Mouse (Mus musculus): ENCODE measurements around the gene Rnaseh2b. TPM values are rescaled to one million over a fixed set of nuclear protein-coding genes. Genes with fewer than 3 reads are reported as not detected.
A peak's percentile ranks its signal among the peaks of the same experiment; 100 is the strongest.

The Rnaseh2b gene
- total RNA-seq, 1 experiment from 2014 or later, result 70.7 TPM

DNA sequence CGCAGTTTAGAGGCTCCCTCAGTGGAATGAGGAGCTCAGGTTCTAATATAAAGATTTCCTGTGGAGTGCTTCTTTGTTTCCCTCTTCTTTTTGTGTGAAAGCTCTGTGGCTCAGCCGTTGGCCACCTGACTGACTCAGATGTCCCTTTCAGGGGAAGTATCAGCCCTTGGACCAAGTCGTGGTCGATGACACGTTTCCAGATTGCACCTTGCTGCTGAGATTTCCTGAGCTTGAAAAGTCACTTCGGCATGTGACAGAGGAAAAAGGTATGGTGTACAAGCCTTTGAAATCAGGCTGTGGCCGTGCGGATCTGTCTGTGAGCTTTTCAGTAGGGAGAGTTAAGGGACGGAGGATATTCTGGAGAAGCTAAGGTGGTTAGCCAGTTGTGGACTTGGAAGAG, 61.0 kb downstream of the Rnaseh2b start:
- no peak for ATAC-seq (replicated peaks; ENCODE audit: low read depth, poor library complexity, severe bottlenecking)

DNA sequence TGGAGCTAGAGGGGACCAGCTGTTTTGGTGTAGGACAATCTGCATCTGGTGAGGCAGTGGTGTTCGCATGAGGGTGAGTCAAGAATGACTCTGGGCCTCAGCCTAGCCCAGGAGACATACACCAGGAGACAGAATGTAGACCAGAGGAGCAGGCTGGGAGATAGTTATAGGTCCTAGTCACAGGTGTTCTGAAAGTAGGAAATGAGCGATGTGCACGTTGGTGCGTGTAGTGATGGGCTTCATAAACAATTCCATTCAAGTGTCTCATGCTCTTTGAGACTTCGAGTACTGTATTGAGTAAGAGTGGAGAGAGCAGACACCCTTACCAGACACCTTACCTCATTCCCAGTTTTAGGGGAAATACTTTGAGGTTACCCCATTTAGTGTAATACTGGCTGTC, 61.4 kb downstream of the Rnaseh2b start:
- no peak for ATAC-seq (replicated peaks; ENCODE audit: low read depth, poor library complexity, severe bottlenecking)

DNA sequence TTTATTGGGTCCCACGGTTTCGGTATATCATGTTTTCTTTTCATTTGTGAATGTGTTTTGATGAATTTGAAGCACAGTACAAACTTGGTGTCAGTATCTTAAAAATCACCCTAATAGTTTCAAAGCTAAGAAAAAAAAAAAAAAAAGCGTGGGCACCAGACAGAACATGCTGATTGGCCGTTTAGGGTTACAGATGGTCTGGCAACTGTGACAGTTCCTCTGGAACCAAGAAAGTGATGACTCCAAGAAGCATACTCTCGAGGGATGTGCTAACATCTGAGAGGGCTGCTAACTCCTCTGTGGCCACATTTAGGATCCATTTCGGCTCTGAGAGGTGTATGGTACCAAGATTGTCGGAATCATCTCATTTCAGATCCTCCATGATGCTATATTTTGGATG, 62.8 kb downstream of the Rnaseh2b start:
- no peak for ATAC-seq (replicated peaks; ENCODE audit: low read depth, poor library complexity, severe bottlenecking)

DNA sequence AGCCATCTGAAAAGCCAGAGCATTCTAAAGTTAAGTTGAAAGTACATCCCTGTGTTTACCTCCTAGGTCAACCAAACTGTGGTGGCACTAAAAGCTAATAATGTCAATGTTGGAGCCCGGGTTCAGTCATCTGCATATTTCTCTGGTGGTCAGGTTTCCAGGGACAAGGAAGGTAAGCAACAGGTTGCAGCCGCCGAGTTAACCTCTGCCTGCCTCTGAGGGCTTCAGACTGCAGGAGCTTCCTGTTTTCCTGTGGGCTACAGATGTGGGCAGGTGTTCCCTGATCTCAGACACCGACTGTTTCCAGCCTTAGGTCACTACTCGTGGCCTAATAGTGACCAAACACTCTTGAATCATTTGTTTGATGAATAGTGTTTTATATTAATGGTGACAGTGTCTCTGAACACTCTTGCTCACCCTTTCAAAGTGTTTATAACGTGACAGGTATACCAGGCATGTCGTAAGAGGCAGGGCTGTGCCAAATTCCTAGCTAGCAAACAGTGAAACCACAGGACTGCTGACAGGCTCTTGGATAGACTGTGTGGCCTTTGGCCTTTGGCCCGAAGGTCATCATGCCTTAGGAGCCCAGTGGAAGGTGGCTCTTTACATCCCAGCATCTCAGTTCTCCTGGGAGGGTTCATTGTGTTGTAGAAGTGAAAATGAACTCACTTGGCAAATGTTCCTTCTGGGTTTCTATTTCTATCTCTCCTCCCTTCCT, 69.0 kb downstream of the Rnaseh2b start:
- ATAC-seq (replicated peaks; ENCODE audit: low read depth, poor library complexity, severe bottlenecking), result no peak

DNA sequence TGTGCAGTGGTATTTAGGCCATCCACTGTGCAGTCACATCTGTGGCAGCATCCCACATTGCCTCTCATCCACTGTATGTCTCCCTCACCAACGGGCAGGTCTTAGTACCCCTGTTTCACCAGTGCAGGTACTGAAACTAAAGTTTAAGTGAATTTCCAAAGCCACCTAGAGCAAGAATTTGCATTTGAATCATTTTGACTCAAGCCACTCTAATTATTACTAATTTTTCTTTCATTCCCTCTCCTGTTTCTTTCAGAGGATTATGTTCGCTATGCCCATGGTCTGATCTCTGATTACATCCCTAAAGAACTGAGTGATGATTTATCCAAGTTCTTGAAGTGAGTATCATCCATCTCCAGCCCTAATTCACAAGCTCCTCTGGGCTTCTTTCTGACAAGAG, 71.4 kb downstream of the Rnaseh2b start:
- no peak for ATAC-seq (replicated peaks; ENCODE audit: low read depth, poor library complexity, severe bottlenecking)

DNA sequence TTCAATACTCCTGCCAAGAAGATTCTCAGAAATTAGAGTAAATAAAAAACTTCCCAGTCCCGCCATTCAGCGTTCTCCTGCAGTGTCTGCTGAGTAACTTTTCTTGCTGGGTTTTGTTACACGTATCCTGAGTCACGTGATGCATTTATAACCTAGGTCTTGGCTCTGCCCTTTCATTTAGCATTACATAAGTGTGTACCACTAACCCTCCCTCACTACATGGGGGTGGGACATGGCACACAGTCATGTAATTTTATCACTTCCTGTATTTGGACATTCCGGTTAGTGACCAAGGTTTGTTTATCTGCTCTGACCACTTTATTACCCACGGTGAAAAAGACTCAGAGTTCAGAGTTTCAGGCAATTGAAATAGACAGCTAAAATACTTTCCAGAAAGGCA, 78.4 kb downstream of the Rnaseh2b start:
- 0 out of 2 replicates have a peak, but pooled peaks have one; percentile 5 for ATAC-seq (replicated peaks; ENCODE audit: low read depth, poor library complexity, severe bottlenecking)

DNA sequence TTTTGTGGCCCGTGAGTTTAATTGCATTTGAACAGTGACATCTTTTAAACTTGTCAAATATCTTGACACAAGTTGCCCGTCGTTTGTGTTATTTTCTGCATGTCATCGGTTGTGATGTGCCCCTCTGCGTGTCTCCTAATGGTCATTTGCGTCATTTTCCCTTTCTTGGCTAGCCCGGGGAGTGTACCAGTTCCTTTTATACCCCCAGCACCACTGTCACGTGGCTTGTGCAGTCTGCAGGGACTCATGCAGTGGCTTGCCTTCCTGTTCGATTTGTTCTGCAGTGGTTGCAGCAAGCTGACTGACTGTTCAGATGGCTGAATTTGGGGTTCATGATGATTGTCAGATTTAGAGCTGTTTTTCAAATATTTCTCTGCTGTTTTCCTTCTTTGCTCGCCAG, 81.6 kb downstream of the Rnaseh2b start:
- ATAC-seq (replicated peaks; ENCODE audit: low read depth, poor library complexity, severe bottlenecking), result no peak

DNA sequence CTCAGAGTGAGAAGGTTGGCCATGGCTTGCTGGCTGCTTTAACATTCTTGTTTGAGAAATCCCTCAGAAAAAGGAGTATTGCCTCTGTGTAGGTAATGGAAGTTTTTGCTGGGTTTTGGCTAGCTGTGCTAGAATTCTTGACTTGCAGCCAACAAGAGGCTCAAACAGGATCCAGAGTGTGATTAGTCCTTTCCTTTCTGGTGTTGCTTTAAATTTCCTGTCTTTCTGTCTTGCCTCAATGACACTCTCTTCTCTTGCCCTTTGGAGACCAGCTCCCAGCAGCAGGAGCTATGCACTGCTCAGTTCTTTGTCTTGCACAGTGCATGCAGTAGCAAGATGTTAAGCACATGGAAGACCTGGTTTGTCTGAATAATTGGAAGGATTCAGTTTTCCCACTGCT, 83.3 kb downstream of the Rnaseh2b start:
- no peak for ATAC-seq (replicated peaks; ENCODE audit: low read depth, poor library complexity, severe bottlenecking)

DNA sequence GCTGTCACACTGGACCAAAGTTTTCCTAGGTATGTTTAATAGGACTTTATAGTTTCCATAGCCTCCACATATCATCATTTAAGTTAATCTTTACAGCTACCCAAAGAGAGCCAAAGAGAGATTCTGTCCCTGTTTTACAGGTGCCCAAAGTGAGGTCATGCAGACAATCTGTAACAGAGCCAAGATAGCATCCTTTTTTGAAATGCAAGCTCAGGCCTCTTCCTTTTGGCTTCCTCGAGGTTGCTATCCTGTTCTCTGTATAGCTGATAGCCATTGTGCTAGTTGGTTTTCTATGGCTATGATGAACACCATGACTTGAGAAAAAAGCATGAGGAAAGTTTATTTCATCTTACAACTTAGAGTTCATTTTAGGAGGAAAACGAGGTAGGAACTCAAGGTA, 83.7 kb downstream of the Rnaseh2b start:
- ATAC-seq (replicated peaks; ENCODE audit: low read depth, poor library complexity, severe bottlenecking), result no peak

DNA sequence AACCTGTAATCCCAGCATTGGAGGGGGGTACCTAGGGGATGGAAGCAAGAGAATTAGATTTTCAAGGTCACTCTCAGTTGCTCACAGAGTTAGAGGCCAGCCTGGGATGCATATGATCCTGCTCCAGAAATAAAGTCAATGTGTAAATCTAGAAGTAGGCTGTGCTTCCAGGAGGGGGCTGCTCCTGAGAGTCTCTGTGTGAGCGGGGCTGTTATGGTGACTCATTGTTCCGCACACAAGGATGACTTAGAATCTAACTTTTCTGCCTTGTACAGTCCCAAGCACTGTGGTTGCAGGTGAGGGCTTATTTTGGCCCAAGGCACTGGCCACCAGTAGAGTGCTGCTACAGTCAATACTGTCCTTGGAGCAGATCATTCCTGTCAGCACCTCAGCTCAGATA, 87.0 kb downstream of the Rnaseh2b start:
- no peak for ATAC-seq (replicated peaks; ENCODE audit: low read depth, poor library complexity, severe bottlenecking)

DNA sequence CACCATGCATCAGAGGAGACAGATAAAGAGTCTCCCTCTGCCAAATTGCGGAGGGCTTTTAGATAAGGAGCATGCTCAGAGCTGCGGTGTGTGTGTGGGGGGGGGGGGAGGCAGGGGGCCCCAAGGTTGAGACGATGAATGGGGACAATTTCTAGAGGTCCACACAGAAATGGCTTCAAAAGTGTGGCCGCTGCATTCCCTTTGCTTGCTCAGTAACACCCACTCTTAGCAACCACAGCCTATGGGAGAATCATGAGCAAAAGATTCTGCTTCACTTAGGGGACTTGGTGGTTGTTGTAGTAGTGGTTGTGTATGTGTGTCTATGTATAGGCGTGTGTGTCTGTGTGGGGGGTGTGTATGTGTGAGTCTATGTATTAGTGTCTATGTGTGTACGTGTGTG, 88.2 kb downstream of the Rnaseh2b start:
- ATAC-seq (replicated peaks; ENCODE audit: low read depth, poor library complexity, severe bottlenecking), result no peak

DNA sequence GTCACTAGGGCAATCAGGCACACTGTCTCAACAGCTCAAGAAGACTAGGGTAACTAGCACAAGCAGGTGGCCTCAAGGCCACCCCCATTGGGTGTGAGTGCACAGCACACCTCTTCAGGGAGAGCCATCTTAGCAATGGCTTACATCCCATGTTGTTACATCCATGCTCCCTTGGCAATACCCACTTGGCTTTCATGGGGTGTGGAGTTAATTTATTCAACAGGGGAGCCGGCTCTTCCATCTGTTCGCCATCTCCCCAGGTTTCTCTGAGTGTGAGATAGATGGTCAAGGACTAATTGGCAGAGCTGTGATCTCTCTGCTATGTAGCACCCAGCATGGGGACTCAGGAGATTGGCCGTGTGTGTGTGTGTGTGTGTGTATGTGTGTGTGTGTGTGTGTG, 90.7 kb downstream of the Rnaseh2b start:
- no peak for ATAC-seq (replicated peaks; ENCODE audit: low read depth, poor library complexity, severe bottlenecking)

DNA sequence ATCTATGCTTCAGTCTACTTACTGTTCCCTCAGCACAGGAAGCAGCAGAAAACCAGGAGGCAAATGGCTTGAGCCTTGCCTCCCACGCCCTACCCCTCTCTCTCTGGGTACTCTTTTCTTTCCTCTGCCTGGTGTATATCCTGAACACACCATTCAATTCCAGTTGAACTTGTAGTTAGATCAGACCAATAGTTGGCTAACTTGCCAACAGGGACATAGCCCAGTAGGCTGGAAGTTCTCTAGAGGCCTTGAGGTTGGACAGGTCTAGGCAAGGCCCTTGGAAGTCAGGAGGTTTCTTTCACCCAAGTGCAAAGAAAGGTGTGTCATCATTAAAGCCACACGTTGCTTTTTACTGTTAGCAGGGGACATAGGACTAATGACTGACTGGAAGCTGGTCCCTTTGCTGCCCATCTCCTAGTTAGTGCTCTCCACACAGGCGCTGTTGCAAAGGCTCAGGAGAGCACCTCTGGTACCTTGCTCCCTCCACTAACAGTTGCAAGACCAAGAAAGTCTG, 91.5 kb downstream of the Rnaseh2b start:
- ATAC-seq (replicated peaks; ENCODE audit: low read depth, poor library complexity, severe bottlenecking), result no peak

DNA sequence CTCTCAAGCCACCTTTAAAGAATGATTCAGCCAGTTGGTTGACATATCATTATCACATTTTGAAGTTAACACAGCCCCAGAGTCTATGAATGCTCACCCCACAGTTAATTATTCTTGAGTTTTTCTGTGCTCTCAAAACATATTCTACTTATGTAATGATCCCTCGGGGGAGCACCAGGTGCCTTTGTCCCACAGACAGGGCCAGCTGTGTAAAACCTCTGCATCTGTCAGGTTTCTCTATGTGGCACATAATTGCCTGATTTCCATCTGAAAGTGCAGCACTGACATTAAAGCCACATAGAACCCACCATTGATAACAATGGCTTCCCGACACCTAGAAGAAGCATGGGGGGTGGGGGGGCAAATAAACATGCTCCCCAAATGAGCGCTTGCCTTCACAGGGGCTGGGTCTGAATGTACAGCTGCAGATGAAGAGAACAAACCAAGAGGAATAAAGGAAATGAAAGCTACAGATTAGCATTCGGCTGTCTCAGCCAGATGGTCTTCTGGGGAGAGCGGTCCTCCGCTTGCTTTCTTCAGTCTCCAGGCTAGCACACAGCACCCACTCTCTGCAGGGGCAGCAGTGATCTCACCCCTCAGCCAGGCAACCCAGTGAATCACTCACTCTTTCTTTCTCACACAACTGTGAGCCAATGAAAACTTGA, 96.8 kb downstream of the Rnaseh2b start:
- no peak for ATAC-seq (replicated peaks; ENCODE audit: low read depth, poor library complexity, severe bottlenecking)

DNA sequence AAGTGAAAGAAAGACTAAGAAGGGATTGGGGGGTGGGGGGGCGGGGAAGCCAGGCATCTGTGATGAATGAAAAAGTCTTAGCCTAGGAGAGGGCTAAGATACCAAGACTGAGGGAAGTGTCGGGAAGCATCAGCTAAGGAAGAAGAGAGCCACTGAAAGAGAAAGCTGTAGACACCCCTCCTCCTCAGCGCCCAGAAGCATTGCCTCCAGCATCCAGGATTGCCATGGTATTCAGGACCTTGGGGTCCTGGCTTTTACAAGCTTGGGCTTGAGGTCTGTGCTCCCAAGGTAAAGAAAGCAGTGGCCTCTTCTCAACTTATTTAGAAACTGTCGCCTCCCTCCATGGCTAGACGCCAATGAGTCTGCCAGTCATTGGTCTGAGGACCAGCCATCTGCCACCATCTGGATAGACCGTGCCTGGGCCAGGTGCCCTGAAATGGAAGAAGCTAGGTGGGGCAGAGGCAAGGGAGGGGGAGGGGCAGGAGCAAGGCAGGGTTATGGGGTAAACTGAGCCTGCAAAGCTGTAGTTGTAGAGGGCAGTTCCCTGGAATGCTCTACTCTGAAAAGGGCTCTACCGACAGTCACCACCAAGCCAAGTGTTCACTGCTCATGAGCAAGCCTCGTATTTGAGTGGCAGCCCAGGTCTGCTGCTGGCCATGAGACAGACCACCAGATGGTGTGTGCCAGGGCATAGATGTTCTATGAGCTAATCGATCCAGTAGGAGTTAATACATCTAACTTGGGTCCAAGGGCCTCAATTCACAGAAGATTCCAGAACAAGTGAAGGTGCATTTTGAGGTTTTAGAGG, 97.5 kb downstream of the Rnaseh2b start:
- ATAC-seq (replicated peaks; ENCODE audit: low read depth, poor library complexity, severe bottlenecking), result no peak

DNA sequence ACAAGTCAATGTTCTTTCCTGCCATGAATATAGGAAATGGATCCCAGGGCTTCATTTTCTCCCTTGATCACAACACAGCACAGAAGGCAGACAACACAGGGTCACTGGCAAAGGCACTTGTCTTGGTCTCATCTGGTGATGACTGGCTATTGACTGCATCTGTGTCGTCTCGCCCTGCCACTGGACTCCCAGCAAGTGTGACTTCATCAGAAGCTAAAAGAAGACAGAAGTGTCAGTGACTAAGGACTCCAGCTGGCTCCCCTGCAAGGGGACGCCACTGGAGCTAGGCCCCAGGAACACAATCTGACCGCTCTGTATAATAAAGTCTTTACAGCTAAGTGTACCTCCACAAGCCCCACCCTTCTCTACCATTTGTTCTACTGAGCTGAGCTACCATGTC, 100.4 kb downstream of the Rnaseh2b start:
- no peak for ATAC-seq (replicated peaks; ENCODE audit: low read depth, poor library complexity, severe bottlenecking)

DNA sequence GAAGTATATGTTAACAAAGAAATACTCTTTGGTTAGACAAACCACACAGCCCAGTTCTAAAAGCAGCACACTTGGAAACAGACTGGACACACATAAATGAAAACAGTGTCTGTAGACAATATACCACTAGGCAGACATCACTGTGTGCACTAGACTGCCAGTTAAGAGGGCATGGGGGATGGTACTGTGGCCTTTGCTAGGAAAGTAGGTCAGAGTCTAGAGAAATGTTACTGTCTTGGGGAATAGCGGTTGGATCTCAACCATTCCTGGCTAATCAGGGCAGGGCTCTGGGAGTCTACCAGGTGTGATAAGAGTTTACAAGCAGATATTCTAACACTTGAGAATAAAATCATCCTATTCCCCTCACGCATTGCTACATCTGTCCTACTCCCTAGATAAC, 103.0 kb downstream of the Rnaseh2b start:
- no peak for ATAC-seq (replicated peaks; ENCODE audit: low read depth, poor library complexity, severe bottlenecking)

DNA sequence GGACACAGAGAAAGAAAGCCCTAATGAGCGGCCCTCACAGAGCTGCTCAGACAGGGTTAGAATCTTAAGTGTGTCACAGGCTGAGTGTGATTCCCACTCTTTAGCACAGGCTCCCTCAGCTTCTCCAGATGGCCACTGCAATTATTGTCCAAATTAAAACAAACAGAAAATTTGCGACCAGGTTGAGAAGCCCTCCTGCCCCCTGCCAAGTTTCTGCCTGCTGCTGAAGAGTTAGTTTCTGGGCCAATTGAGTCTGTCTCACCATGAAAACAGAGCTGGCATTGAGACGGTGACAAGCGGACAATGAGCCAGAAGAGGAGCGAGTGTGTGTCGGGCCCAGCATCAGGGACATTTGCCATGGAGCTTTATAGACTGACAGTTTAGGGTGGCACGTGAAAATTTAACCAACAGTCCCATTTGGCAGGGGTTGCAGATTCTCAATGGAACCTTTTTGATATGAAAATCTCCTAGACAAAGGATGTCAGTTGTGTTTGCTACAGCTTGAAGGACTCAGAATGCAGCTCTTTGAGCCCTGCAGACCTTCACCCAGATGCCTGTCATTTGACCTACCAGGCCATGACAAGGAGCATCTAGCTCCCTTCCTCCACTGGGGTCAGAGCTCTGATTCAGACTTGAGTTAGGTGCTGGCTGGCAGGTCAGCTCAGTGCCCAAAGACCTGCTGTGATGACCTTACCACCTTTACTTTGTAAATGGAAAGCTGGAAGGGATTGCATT, 123.8 kb downstream of the Rnaseh2b start:
- no peak for ATAC-seq (replicated peaks; ENCODE audit: low read depth, poor library complexity, severe bottlenecking)

DNA sequence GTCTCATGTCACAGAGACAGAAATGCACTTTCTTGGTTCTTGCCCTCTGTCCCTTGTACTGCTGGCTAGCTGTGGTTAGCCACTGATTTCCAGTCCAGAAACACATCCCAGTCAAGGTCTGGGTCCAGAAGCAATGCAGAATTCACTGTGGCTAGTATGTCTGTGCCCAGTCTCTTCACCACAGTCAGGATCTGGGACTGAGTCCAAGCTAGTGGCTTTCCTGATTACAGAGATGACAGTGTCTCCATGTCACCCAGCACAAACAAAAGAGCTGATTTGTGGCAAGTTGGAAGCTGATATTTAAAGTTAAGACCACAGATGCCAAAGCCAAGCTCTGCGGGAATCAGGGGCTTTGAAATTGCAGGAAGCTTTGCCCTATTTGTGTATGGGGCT, 124.3 kb downstream of the Rnaseh2b start:
- peak; percentile 72 for ATAC-seq (replicated peaks; ENCODE audit: low read depth, poor library complexity, severe bottlenecking)

DNA sequence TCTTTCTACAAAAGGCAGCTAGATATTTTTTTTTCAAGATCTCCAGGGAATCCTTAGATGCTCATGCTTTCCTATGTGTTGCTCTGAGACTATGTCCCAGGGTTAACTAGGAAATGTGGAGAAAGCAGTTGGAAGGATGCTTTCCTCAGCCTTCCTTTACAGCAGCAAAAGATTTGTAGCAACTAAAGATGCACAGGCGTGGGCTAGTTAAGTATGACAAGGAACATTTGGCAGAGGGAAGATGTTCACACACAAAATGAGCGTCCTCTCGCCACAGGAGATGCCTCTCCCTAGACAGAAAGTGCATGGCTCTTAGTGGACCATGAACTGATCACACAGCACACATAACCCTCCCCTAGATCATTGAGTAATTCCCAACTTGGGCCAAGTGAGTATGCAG, 125.1 kb downstream of the Rnaseh2b start:
- no peak for ATAC-seq (replicated peaks; ENCODE audit: low read depth, poor library complexity, severe bottlenecking)

Data from common myeloid progenitor, adult 5-6 weeks (primary cell).